Mouse (Mus musculus) heart, postnatal 4 days (tissue): ENCODE measurements around the gene Sprr2j-ps. TPM values are rescaled to one million over a fixed set of nuclear protein-coding genes. Genes with fewer than 3 reads are reported as not detected.

ENCODE experiments used
- DNase-seq: peaks from one replicate; pipeline ENCODE4 v3.0.0; 2021
- total RNA-seq, 2 experiments: library from RNA; stranded (reverse); gene quantifications; 2 replicates each; pipeline ENCODE4 v1.2.3; 2021

Gene Sprr2j-ps
- not detected for total RNA-seq

- no peak for DNase-seq
Observed at GRCm38 (mm10) chr3:92417782-92418181, at the start of gene Sprr2j-ps. Gene Sprr2j-ps (plus strand): TSS chr3:92418082.

GRCm38 (mm10) chr3:92373613-92374012 lies 44.3 kb upstream of the Sprr2j-ps start:
- DNase-seq = no peak

- no peak for DNase-seq
Observed at GRCm38 (mm10) chr3:92385385-92385784, 32.5 kb upstream of the Sprr2j-ps start, which contains the start of gene Sprr2h. Gene Sprr2h (plus strand): TSS chr3:92385685.

- DNase-seq = no peak
Observed at GRCm38 (mm10) chr3:92394301-92394700, 23.6 kb upstream of the Sprr2j-ps start.

- DNase-seq = no peak
Observed at GRCm38 (mm10) chr3:92407691-92408090, 10.2 kb upstream of the Sprr2j-ps start, which contains the start of gene Sprr2i. Gene Sprr2i (plus strand): TSS chr3:92407991.

- no peak for DNase-seq
Observed at GRCm38 (mm10) chr3:92429323-92429722, 11.4 kb downstream of the Sprr2j-ps start, which contains the start of gene Gm9774. Gene Gm9774 (minus strand): TSS chr3:92429423.

GRCm38 (mm10) chr3:92432282-92432681 lies 14.4 kb downstream of the Sprr2j-ps start, which contains the start of gene Sprr2k:
Gene Sprr2k (plus strand): TSS chr3:92432582.
- DNase-seq = no peak

- DNase-seq = no peak
Observed at GRCm38 (mm10) chr3:92438689-92439088, 20.8 kb downstream of the Sprr2j-ps start, which contains the start of gene Sprr1b. Gene Sprr1b (minus strand): TSS chr3:92438789.

GRCm38 (mm10) chr3:92440177-92440576 lies 22.3 kb downstream of the Sprr2j-ps start:
- no peak for DNase-seq

GRCm38 (mm10) chr3:92455151-92455550 lies 37.3 kb downstream of the Sprr2j-ps start:
- no peak for DNase-seq

GRCm38 (mm10) chr3:92458620-92459019 lies 40.7 kb downstream of the Sprr2j-ps start, which contains the start of gene Sprr3:
Gene Sprr3 (minus strand): TSS chr3:92458720.
- DNase-seq = no peak

GRCm38 (mm10) chr3:92466576-92466975 lies 48.7 kb downstream of the Sprr2j-ps start:
- DNase-seq = no peak

GRCm38 (mm10) chr3:92467424-92467823 lies 49.5 kb downstream of the Sprr2j-ps start:
- DNase-seq = no peak

Other genes starting within 250 kb of the Sprr2j-ps start
- under 1 TPM in 1 of 2 experiments, not detected in 1; 0.19 TPM for gene Sprr2a1, start 202.3 kb upstream of the Sprr2j-ps start, total RNA-seq
- 1 to 10 TPM; 4.0 to 5.1 TPM for gene Sprr2a2, start 202.2 kb upstream of the Sprr2j-ps start, total RNA-seq
- gene Sprr2a3, start 132.7 kb upstream of the Sprr2j-ps start, total RNA-seq = not detected
- not detected for gene Sprr2b, start 101.5 kb upstream of the Sprr2j-ps start, total RNA-seq
- not detected for gene Sprr2d, start 78.9 kb upstream of the Sprr2j-ps start, total RNA-seq
- not detected for gene Sprr2e, start 65.9 kb upstream of the Sprr2j-ps start, total RNA-seq
- not detected for gene Sprr2f, start 52.9 kb upstream of the Sprr2j-ps start, total RNA-seq
- not detected for gene Sprr2h, start 32.4 kb upstream of the Sprr2j-ps start, total RNA-seq
- not detected for gene Sprr2i, start 10.1 kb upstream of the Sprr2j-ps start, total RNA-seq
- gene Gm9774, start 11.3 kb downstream of the Sprr2j-ps start, total RNA-seq = 1 to 10 TPM; 1.7 to 4.6 TPM
- gene Sprr2k, start 14.5 kb downstream of the Sprr2j-ps start, total RNA-seq = not detected
- gene Sprr1b, start 20.7 kb downstream of the Sprr2j-ps start, total RNA-seq = not detected
- not detected for gene Sprr3, start 40.6 kb downstream of the Sprr2j-ps start, total RNA-seq
- not detected for gene Sprr1a, start 67.8 kb downstream of the Sprr2j-ps start, total RNA-seq
- gene Sprr4, start 82.4 kb downstream of the Sprr2j-ps start, total RNA-seq = not detected
- gene 2310046K23Rik, start 116.4 kb downstream of the Sprr2j-ps start, total RNA-seq = not detected
- gene Ivl, start 155.7 kb downstream of the Sprr2j-ps start, total RNA-seq = not detected
- not detected for gene Smcp, start 170.9 kb downstream of the Sprr2j-ps start, total RNA-seq
- not detected for gene 2210017I01Rik, start 189.4 kb downstream of the Sprr2j-ps start, total RNA-seq
- gene Lce6a, start 203.6 kb downstream of the Sprr2j-ps start, total RNA-seq = not detected
- gene Lce1a1, start 230.2 kb downstream of the Sprr2j-ps start, total RNA-seq = not detected
- gene Lce1b, start 238.8 kb downstream of the Sprr2j-ps start, total RNA-seq = not detected